Mouse (Mus musculus): ENCODE data around the gene Ints2. TPM values are rescaled to one million over a fixed set of nuclear protein-coding genes. Genes with fewer than 3 reads are reported as not detected.
A peak's percentile ranks its signal among the peaks of the same experiment; 100 is the strongest.
"Not testable (repeated sequence)": the region's sequence is repeated elsewhere in the genome, so short reads cannot be mapped to it uniquely, and the experiment has no call there.

Ints2 gene
- polyA plus RNA-seq, 1 experiment from 2014 or later, result 31.7 TPM

- peaks cover 70% of the 10 kb centered on the region for H3K36me3 ChIP-seq
- no peaks in the 10 kb centered on the region for H3K27me3 ChIP-seq
- H3K4me1 ChIP-seq, result no peaks in the 10 kb centered on the region
- no peak overlapping the region for H3K27ac ChIP-seq
- no peak overlapping the region for H3K9ac ChIP-seq
- H3K9me3 ChIP-seq, result peaks cover 9% of the 10 kb centered on the region
- H3K4me2 ChIP-seq, result no peak overlapping the region
- no peak overlapping the region for H3K4me3 ChIP-seq
- WGBS, result 85% methylated on average over 1 of the region's 1 CpGs
- no peak for ATAC-seq (ENCODE audit: insufficient number of reproducible peaks, insufficient read depth, low FRiP score, low TSS enrichment, low read depth)
These were observed 45.6 kb downstream of the Ints2 start for GRCm38 (mm10) chr11:86211803-86212202.

- Histone ChIP-seq H3K27ac (no peak overlapping the region), H3K9ac (no peak overlapping the region), H3K4me1 (no peaks in the 10 kb centered on the region), H3K4me2 (no peak overlapping the region), H3K27me3 (no peaks in the 10 kb centered on the region), H3K36me3 (peaks cover 74% of the 10 kb centered on the region), H3K4me3 (no peak overlapping the region), H3K9me3 (peaks cover 22% of the 10 kb centered on the region)
- 92% methylated on average over 2 of the region's 2 CpGs for WGBS
- no peak for ATAC-seq (ENCODE audit: insufficient number of reproducible peaks, insufficient read depth, low FRiP score, low TSS enrichment, low read depth)
These were observed 48.3 kb downstream of the Ints2 start for GRCm38 (mm10) chr11:86209123-86209522.

- Histone ChIP-seq H3K27me3 (no peaks in the 10 kb centered on the region), H3K27ac (no peak overlapping the region), H3K4me3 (no peak overlapping the region), H3K9me3 (peaks cover 38% of the 10 kb centered on the region), H3K9ac (no peak overlapping the region), H3K4me1 (peaks cover 8% of the 10 kb centered on the region), H3K36me3 (peaks cover 74% of the 10 kb centered on the region), H3K4me2 (no peak overlapping the region)
- 96% methylated on average over 4 of the region's 4 CpGs for WGBS
- no peak for ATAC-seq (ENCODE audit: insufficient number of reproducible peaks, insufficient read depth, low FRiP score, low TSS enrichment, low read depth)
These were observed 51.5 kb downstream of the Ints2 start for GRCm38 (mm10) chr11:86205876-86206275.

- WGBS, result 97% methylated on average over 5 of the region's 5 CpGs
- H3K9me3 ChIP-seq, result peaks cover 38% of the 10 kb centered on the region
- no peak for ATAC-seq (ENCODE audit: insufficient number of reproducible peaks, insufficient read depth, low FRiP score, low TSS enrichment, low read depth)
- no peak overlapping the region for H3K4me3 ChIP-seq
- peaks cover 10% of the 10 kb centered on the region for H3K4me1 ChIP-seq
- H3K27me3 ChIP-seq, result no peaks in the 10 kb centered on the region
- no peak overlapping the region for H3K4me2 ChIP-seq
- H3K36me3 ChIP-seq, result peaks cover 74% of the 10 kb centered on the region
- H3K9ac ChIP-seq, result no peak overlapping the region
- H3K27ac ChIP-seq, result no peak overlapping the region
These were observed 52.3 kb downstream of the Ints2 start for GRCm38 (mm10) chr11:86205031-86205430.

GRCm38 (mm10) chr11:86201901-86202675 is 55.3 kb downstream of the Ints2 start:
- peak overlapping the region; percentile 89 for H3K9ac ChIP-seq
- 57% methylated on average over 16 of the region's 16 CpGs for WGBS
- peak overlapping the region; percentile 94 for H3K27ac ChIP-seq
- peaks cover 31% of the 10 kb centered on the region for H3K9me3 ChIP-seq
- H3K27me3 ChIP-seq, result no peaks in the 10 kb centered on the region
- H3K4me1 ChIP-seq, result peaks cover 14% of the 10 kb centered on the region
- ATAC-seq (ENCODE audit: insufficient number of reproducible peaks, insufficient read depth, low FRiP score, low TSS enrichment, low read depth), result no peak
- H3K4me3 ChIP-seq, result peak overlapping the region; percentile 76
- peaks cover 50% of the 10 kb centered on the region for H3K36me3 ChIP-seq
- peak overlapping the region; percentile 74 for H3K4me2 ChIP-seq

- H3K27me3 ChIP-seq, result no peaks in the 10 kb centered on the region
- H3K27ac ChIP-seq, result peak within 1 kb of the TSS; percentile 94
- WGBS, result under 1% methylated on average over 60 of the region's 60 CpGs
- peaks cover 45% of the 10 kb centered on the region for H3K36me3 ChIP-seq
- peak within 1 kb of the TSS; percentile 89 for H3K9ac ChIP-seq
- H3K4me3 ChIP-seq, result peak within 1 kb of the TSS; percentile 76
- ATAC-seq (ENCODE audit: insufficient number of reproducible peaks, insufficient read depth, low FRiP score, low TSS enrichment, low read depth), result peak; percentile 99
- H3K4me1 ChIP-seq, result peaks cover 14% of the 10 kb centered on the region
- H3K9me3 ChIP-seq, result peaks cover 28% of the 10 kb centered on the region
- H3K4me2 ChIP-seq, result peak within 1 kb of the TSS; percentile 74
These were observed 56.2 kb downstream of the Ints2 start, which contains the start of gene Brip1 for GRCm38 (mm10) chr11:86201037-86201786. TSS of gene Brip1 (minus strand) at chr11:86201193.

- peak overlapping the region; percentile 94 for H3K27ac ChIP-seq
- no peaks in the 10 kb centered on the region for H3K27me3 ChIP-seq
- WGBS, result under 1% methylated on average over 21 of the region's 21 CpGs
- ATAC-seq (ENCODE audit: insufficient number of reproducible peaks, insufficient read depth, low FRiP score, low TSS enrichment, low read depth), result peak; percentile 44
- H3K4me2 ChIP-seq, result peak overlapping the region; percentile 65
- H3K9ac ChIP-seq, result peak overlapping the region; percentile 75
- H3K36me3 ChIP-seq, result peaks cover 39% of the 10 kb centered on the region
- peaks cover 14% of the 10 kb centered on the region for H3K4me1 ChIP-seq
- peak overlapping the region; percentile 76 for H3K4me3 ChIP-seq
- peaks cover 28% of the 10 kb centered on the region for H3K9me3 ChIP-seq
These were observed 56.8 kb downstream of the Ints2 start for GRCm38 (mm10) chr11:86200460-86201021.

- 56% methylated on average over 4 of the region's 4 CpGs for WGBS
- H3K4me3 ChIP-seq, result peak overlapping the region; percentile 76
- no peaks in the 10 kb centered on the region for H3K27me3 ChIP-seq
- H3K27ac ChIP-seq, result no peak overlapping the region
- H3K36me3 ChIP-seq, result peaks cover 36% of the 10 kb centered on the region
- no peak for ATAC-seq (ENCODE audit: insufficient number of reproducible peaks, insufficient read depth, low FRiP score, low TSS enrichment, low read depth)
- peak overlapping the region; percentile 65 for H3K4me2 ChIP-seq
- H3K9me3 ChIP-seq, result peaks cover 21% of the 10 kb centered on the region
- peak overlapping the region; percentile 75; the same call in 1 of the 2 replicates for H3K9ac ChIP-seq
- H3K4me1 ChIP-seq, result peaks cover 14% of the 10 kb centered on the region
These were observed 57.6 kb downstream of the Ints2 start for GRCm38 (mm10) chr11:86199733-86200132.

- H3K36me3 ChIP-seq; H3K4me1 ChIP-seq; H3K9me3 ChIP-seq; H3K4me2 ChIP-seq; H3K9ac ChIP-seq; ATAC-seq (ENCODE audit: insufficient number of reproducible peaks, insufficient read depth, low FRiP score, low TSS enrichment, low read depth); H3K4me3 ChIP-seq; H3K27ac ChIP-seq; H3K27me3 ChIP-seq: not testable (repeated sequence)
- 92% methylated on average over 7 of the region's 7 CpGs for WGBS
These were observed 72.2 kb downstream of the Ints2 start for GRCm38 (mm10) chr11:86185224-86185623.

GRCm38 (mm10) chr11:86175833-86176232 is 81.5 kb downstream of the Ints2 start:
- Histone ChIP-seq H3K4me1 (no peaks in the 10 kb centered on the region), H3K9me3 (no peaks in the 10 kb centered on the region), H3K4me3 (no peak overlapping the region), H3K27ac (no peak overlapping the region), H3K36me3 (no peaks in the 10 kb centered on the region), H3K9ac (no peak overlapping the region), H3K4me2 (no peak overlapping the region), H3K27me3 (no peaks in the 10 kb centered on the region)
- ATAC-seq (ENCODE audit: insufficient number of reproducible peaks, insufficient read depth, low FRiP score, low TSS enrichment, low read depth), result no peak
- WGBS, result 60% methylated on average over 3 of the region's 3 CpGs

GRCm38 (mm10) chr11:86174173-86174572 is 83.2 kb downstream of the Ints2 start:
- H3K27ac ChIP-seq, result no peak overlapping the region
- no peaks in the 10 kb centered on the region for H3K27me3 ChIP-seq
- WGBS, result 53% methylated on average over 2 of the region's 2 CpGs
- no peaks in the 10 kb centered on the region for H3K4me1 ChIP-seq
- H3K4me3 ChIP-seq, result no peak overlapping the region
- ATAC-seq (ENCODE audit: insufficient number of reproducible peaks, insufficient read depth, low FRiP score, low TSS enrichment, low read depth), result no peak
- H3K9ac ChIP-seq, result no peak overlapping the region
- H3K4me2 ChIP-seq, result no peak overlapping the region
- no peaks in the 10 kb centered on the region for H3K36me3 ChIP-seq
- no peaks in the 10 kb centered on the region for H3K9me3 ChIP-seq

Measured in embryonic facial prominence, embryonic 13.5 days (tissue).